Mouse (Mus musculus) lung, postnatal 0 days (tissue): ENCODE results near the gene Gabbr2.

Experiments
- CTCF ChIP-seq: IDR thresholded peaks from 2 replicates; pipeline ENCODE4 v1.5.1; 2016; ENCODE audit warnings: antibody characterized with exemption, mild to moderate bottlenecking
- EP300 ChIP-seq: IDR thresholded peaks from 2 replicates; pipeline ENCODE4 v1.6.1; 2016; ENCODE audit warnings: antibody characterized with exemption, mild to moderate bottlenecking, control low read depth

DNA sequence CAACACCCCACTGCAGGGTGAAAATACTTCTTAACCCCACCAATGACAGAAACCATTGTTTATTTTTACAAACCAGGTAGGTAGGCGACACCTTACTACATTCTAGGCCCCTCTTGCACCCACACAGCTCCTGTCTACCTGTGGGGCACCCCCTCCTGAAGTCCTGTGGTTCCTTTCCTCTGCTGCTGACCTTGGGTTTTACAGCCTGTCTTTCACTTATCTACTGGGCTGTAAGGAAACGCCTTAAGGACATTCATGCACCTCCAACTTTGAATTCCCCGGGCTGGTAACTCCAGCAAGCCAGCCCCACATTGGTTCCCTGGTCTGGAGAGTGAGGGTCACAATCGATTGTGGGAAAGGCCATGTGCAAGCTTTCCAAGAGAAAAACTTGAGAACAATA lies 34.7 kb downstream of the Gabbr2 start:
- TF ChIP-seq EP300 = no peak
- no peak for TF ChIP-seq CTCF
